Mouse (Mus musculus) gastrocnemius, postnatal 25 days (tissue): ENCODE data around the gene Mmp23. TPM values are rescaled to one million over a fixed set of nuclear protein-coding genes. Genes with fewer than 3 reads are reported as not detected.

Source experiments
- DNase-seq: peaks from one replicate; pipeline ENCODE4 v3.0.0; 2022
- total RNA-seq, 2 experiments: library from RNA; stranded (reverse); gene quantifications; 1 replicate in 1 of 2; 2 replicates in 1 of 2; pipeline ENCODE4 v1.2.3; 2021

The Mmp23 gene
- total RNA-seq, 2 experiments from 2014 or later = 3.0 to 5.0 TPM

GRCm38 (mm10) chr4:155601091-155601996 lies 51.8 kb downstream of the Mmp23 start, which contains the start of gene Slc35e2:
Gene Slc35e2 (plus strand): TSS chr4:155601416.
- DNase-seq = peak; percentile 94

Other genes starting within 250 kb of the Mmp23 start
- under 1 TPM; 0.77 to 0.94 TPM for gene Cfap74, start 244.2 kb downstream of the Mmp23 start, total RNA-seq
- 100 to 1,000 TPM; 262 to 263 TPM for gene Tmem52, start 184.3 kb downstream of the Mmp23 start, total RNA-seq
- 10 to 100 TPM; 59.1 to 72.0 TPM for gene Gnb1, start 162.0 kb downstream of the Mmp23 start, total RNA-seq
- 10 to 100 TPM; 17.3 to 19.2 TPM for gene Nadk, start 91.0 kb downstream of the Mmp23 start, total RNA-seq
- gene Slc35e2, start 52.0 kb downstream of the Mmp23 start, total RNA-seq = 1 to 10 TPM; 3.7 TPM
- gene Cdk11b, start 28.5 kb downstream of the Mmp23 start, total RNA-seq = 10 to 100 TPM; 25.9 to 26.1 TPM
- gene Gm10563, start 8.0 kb downstream of the Mmp23 start, total RNA-seq = not detected
- 10 to 100 TPM; 14.4 to 14.5 TPM for gene Mib2, start 15.8 kb upstream of the Mmp23 start, total RNA-seq
- gene Fndc10, start 41.0 kb upstream of the Mmp23 start, total RNA-seq = 1 to 10 TPM; 1.5 to 1.7 TPM
- 10 to 100 TPM; 32.4 to 36.3 TPM for gene Ssu72, start 51.4 kb upstream of the Mmp23 start, total RNA-seq
- gene Tmem240, start 81.4 kb upstream of the Mmp23 start, total RNA-seq = under 1 TPM; 0.26 to 0.27 TPM
- gene Atad3a, start 107.7 kb upstream of the Mmp23 start, total RNA-seq = 10 to 100 TPM; 26.3 to 31.4 TPM
- gene Vwa1, start 121.3 kb upstream of the Mmp23 start, total RNA-seq = 1 to 10 TPM; 5.0 to 5.4 TPM
- gene Tmem88b, start 132.5 kb upstream of the Mmp23 start, total RNA-seq = under 1 TPM; 0.88 to 0.92 TPM
- gene Ankrd65, start 137.1 kb upstream of the Mmp23 start, total RNA-seq = not detected
- 10 to 100 TPM; 45.1 to 47.7 TPM for gene Mrpl20, start 149.5 kb upstream of the Mmp23 start, total RNA-seq
- gene Ccnl2, start 159.1 kb upstream of the Mmp23 start, total RNA-seq = 10 to 100 TPM; 20.4 to 26.6 TPM
- gene Aurkaip1, start 177.9 kb upstream of the Mmp23 start, total RNA-seq = 10 to 100 TPM; 68.4 to 70.9 TPM
- 10 to 100 TPM; 37.5 to 37.6 TPM for gene Mxra8, start 186.3 kb upstream of the Mmp23 start, total RNA-seq
- gene Dvl1, start 194.0 kb upstream of the Mmp23 start, total RNA-seq = 100 to 1,000 TPM in 1 of 2 experiments, 10 to 100 TPM in 1; 100.0 to 103 TPM
- under 1 TPM in 1 of 2 experiments, not detected in 1; 0.11 TPM for gene Tas1r3, start 210.0 kb upstream of the Mmp23 start, total RNA-seq
- 10 to 100 TPM; 15.6 to 16.6 TPM for gene Cptp, start 216.1 kb upstream of the Mmp23 start, total RNA-seq
- gene Ints11, start 216.2 kb upstream of the Mmp23 start, total RNA-seq = 10 to 100 TPM; 14.1 to 17.9 TPM
- 10 to 100 TPM; 10.2 to 11.2 TPM for gene Pusl1, start 238.4 kb upstream of the Mmp23 start, total RNA-seq
- 10 to 100 TPM in 1 of 2 experiments, 1 to 10 TPM in 1; 7.2 to 10.4 TPM for gene Acap3, start 238.4 kb upstream of the Mmp23 start, total RNA-seq